Mouse (Mus musculus) lung, postnatal 0 days (tissue): ENCODE measurements at regions not wholly inside any gene's neighbourhood (a gene's known extent, or its start where the extent isn't known, plus 50 kb on each side); places are given as distances from the start of the nearest gene placed in this dataset.
"Not testable (repeated sequence)": the region's sequence is repeated elsewhere in the genome, so short reads cannot be mapped to it uniquely, and the experiment has no call there.

Source experiments
- ATAC-seq: fragments of 200-750 bp; cut with Nextera tagmentation; 2 replicates; pipeline ENCODE4 v1.8.0; 2017; ENCODE audit warnings: moderate library complexity
- DNase-seq: peaks from one replicate; pipeline ENCODE4 v3.0.0-alpha.2; 2016; ENCODE audit warnings: low spot score
- H3K27ac ChIP-seq: fragments of 300-500 bp; sonication (generic); 2 replicates; pipeline ENCODE4 v1.5.1; 2014; ENCODE audit warnings: antibody characterized with exemption, mild to moderate bottlenecking, low read length, mixed read lengths
- H3K27me3 ChIP-seq: fragments of 300-500 bp; sonication (generic); replicated peaks from 2 replicates; pipeline ENCODE4 v1.6.1; 2014; ENCODE audit warnings: low read length, mixed read lengths; ENCODE audit not compliant: insufficient read depth
- H3K36me3 ChIP-seq: fragments of 300-500 bp; sonication (generic); 2 replicates; pipeline ENCODE4 v1.6.1; 2014; ENCODE audit warnings: low read length, mixed read lengths; ENCODE audit not compliant: insufficient read depth
- H3K4me1 ChIP-seq: fragments of 300-500 bp; sonication (generic); 2 replicates; pipeline ENCODE4 v1.6.1; 2014; ENCODE audit warnings: antibody characterized with exemption, low read depth, low read length, mixed read lengths; ENCODE audit not compliant: insufficient read depth
- H3K4me2 ChIP-seq: fragments of 300-500 bp; sonication (generic); replicated peaks from 2 replicates; pipeline ENCODE4 v1.6.1; 2014; ENCODE audit warnings: low read depth, mild to moderate bottlenecking, low read length, moderate library complexity, mixed read lengths
- H3K4me3 ChIP-seq: fragments of 300-500 bp; sonication (generic); 2 replicates; pipeline ENCODE4 v1.5.1; 2014; ENCODE audit warnings: low read depth, low read length
- H3K9ac ChIP-seq: fragments of 300-500 bp; sonication (generic); replicated peaks from 2 replicates; pipeline ENCODE4 v1.6.1; 2014; ENCODE audit warnings: low read depth, mild to moderate bottlenecking
- H3K9me3 ChIP-seq: fragments of 300-500 bp; sonication (generic); 2 replicates; pipeline ENCODE4 v1.6.1; 2016; ENCODE audit warnings: low read length, mixed read lengths
- CTCF ChIP-seq: IDR thresholded peaks from 2 replicates; pipeline ENCODE4 v1.5.1; 2016; ENCODE audit warnings: antibody characterized with exemption, mild to moderate bottlenecking
- EP300 ChIP-seq: IDR thresholded peaks from 2 replicates; pipeline ENCODE4 v1.6.1; 2016; ENCODE audit warnings: antibody characterized with exemption, mild to moderate bottlenecking, control low read depth
- whole genome bisulfite sequencing: fragments of 180-500 bp; shearing (Covaris S2); extraction: QIAGEN DNeasy Blood & Tissue Kit; methylation state at CpG from one replicate; pipeline ENCODE4 v1.1.7; 2014; 5-methylcytosine and 5-hydroxymethylcytosine counted together

GRCm38 (mm10) chr12:117357811-117358210 lies 158.5 kb upstream of the Rapgef5 start:
- Histone ChIP-seq H3K4me3 (no peak overlapping the region), H3K36me3 (no peaks in the 10 kb centered on the region), H3K4me1 (no peaks in the 10 kb centered on the region), H3K27me3 (no peaks in the 10 kb centered on the region), H3K9ac (no peak overlapping the region), H3K27ac (no peak overlapping the region), H3K9me3 (no peaks in the 10 kb centered on the region), H3K4me2 (no peak overlapping the region)
- WGBS: 85% methylated on average over 2 of the region's 2 CpGs
- DNase-seq: no peak
- TF ChIP-seq CTCF: no peak
- no peak for TF ChIP-seq EP300
- no peak for ATAC-seq

GRCm38 (mm10) chr12:117358891-117359290 lies 157.4 kb upstream of the Rapgef5 start:
- Histone ChIP-seq H3K27me3 (no peaks in the 10 kb centered on the region), H3K36me3 (no peaks in the 10 kb centered on the region), H3K9me3 (no peaks in the 10 kb centered on the region), H3K9ac (no peak overlapping the region), H3K27ac (no peak overlapping the region), H3K4me3 (no peak overlapping the region), H3K4me1 (no peaks in the 10 kb centered on the region), H3K4me2 (no peak overlapping the region)
- 92% methylated on average over 3 of the region's 3 CpGs for WGBS
- TF ChIP-seq CTCF (no peak), EP300 (no peak)
- ATAC-seq (no peak), DNase-seq (no peak)

GRCm38 (mm10) chr12:117360215-117360614 lies 156.1 kb upstream of the Rapgef5 start:
- Histone ChIP-seq H3K36me3 (no peaks in the 10 kb centered on the region), H3K4me1 (no peaks in the 10 kb centered on the region), H3K4me2 (no peak overlapping the region), H3K27me3 (no peaks in the 10 kb centered on the region), H3K9me3 (no peaks in the 10 kb centered on the region), H3K27ac (no peak overlapping the region), H3K4me3 (no peak overlapping the region), H3K9ac (no peak overlapping the region)
- no peak for TF ChIP-seq CTCF
- TF ChIP-seq EP300: no peak
- ATAC-seq: no peak
- DNase-seq: no peak
- 66% methylated on average over 4 of the region's 4 CpGs for WGBS

- WGBS: 88% methylated on average over 7 of the region's 7 CpGs
- Histone ChIP-seq H3K4me2 (no peak overlapping the region), H3K27ac (no peak overlapping the region), H3K9me3 (no peaks in the 10 kb centered on the region), H3K27me3 (no peaks in the 10 kb centered on the region), H3K4me1 (no peaks in the 10 kb centered on the region), H3K9ac (no peak overlapping the region), H3K4me3 (no peak overlapping the region), H3K36me3 (no peaks in the 10 kb centered on the region)
- TF ChIP-seq EP300 (no peak), CTCF (no peak)
- DNase-seq (no peak), ATAC-seq (no peak)
Observed at GRCm38 (mm10) chr12:117361826-117362225, 154.5 kb upstream of the Rapgef5 start.

GRCm38 (mm10) chr12:117363457-117363856 lies 152.8 kb upstream of the Rapgef5 start:
- not testable (repeated sequence) for H3K36me3 ChIP-seq, H3K27ac ChIP-seq, H3K27me3 ChIP-seq, H3K4me3 ChIP-seq, DNase-seq, H3K4me2 ChIP-seq, H3K9me3 ChIP-seq, H3K9ac ChIP-seq, H3K4me1 ChIP-seq, ATAC-seq
- 54% methylated on average over 3 of the region's 4 CpGs for WGBS
- TF ChIP-seq CTCF: peak; percentile 10; the same call in 1 of the 2 replicates

GRCm38 (mm10) chr12:117365181-117365580 lies 151.1 kb upstream of the Rapgef5 start:
- no peaks in the 10 kb centered on the region for H3K27me3 ChIP-seq
- TF ChIP-seq EP300 (no peak), CTCF (no peak)
- no peak overlapping the region for H3K27ac ChIP-seq
- no peak overlapping the region for H3K4me3 ChIP-seq
- H3K36me3 ChIP-seq: no peaks in the 10 kb centered on the region
- no peaks in the 10 kb centered on the region for H3K9me3 ChIP-seq
- no peak overlapping the region for H3K9ac ChIP-seq
- no peaks in the 10 kb centered on the region for H3K4me1 ChIP-seq
- DNase-seq (no peak), ATAC-seq (no peak)
- H3K4me2 ChIP-seq: no peak overlapping the region
- WGBS: 94% methylated on average over 2 of the region's 2 CpGs

- H3K4me3 ChIP-seq: no peak overlapping the region
- WGBS: 52% methylated on average over 5 of the region's 5 CpGs
- H3K27ac ChIP-seq: no peak overlapping the region
- no peak overlapping the region for H3K4me2 ChIP-seq
- TF ChIP-seq CTCF (no peak), EP300 (no peak)
- H3K36me3 ChIP-seq: no peaks in the 10 kb centered on the region
- no peak for ATAC-seq
- no peaks in the 10 kb centered on the region for H3K4me1 ChIP-seq
- H3K9ac ChIP-seq: no peak overlapping the region
- no peaks in the 10 kb centered on the region for H3K9me3 ChIP-seq
- no peaks in the 10 kb centered on the region for H3K27me3 ChIP-seq
- no peak for DNase-seq
Observed at GRCm38 (mm10) chr12:117365876-117366275, 150.4 kb upstream of the Rapgef5 start.
